Comparison of ENCODE assay signal across 17 mouse cellular contexts in the genomic region with DNA sequence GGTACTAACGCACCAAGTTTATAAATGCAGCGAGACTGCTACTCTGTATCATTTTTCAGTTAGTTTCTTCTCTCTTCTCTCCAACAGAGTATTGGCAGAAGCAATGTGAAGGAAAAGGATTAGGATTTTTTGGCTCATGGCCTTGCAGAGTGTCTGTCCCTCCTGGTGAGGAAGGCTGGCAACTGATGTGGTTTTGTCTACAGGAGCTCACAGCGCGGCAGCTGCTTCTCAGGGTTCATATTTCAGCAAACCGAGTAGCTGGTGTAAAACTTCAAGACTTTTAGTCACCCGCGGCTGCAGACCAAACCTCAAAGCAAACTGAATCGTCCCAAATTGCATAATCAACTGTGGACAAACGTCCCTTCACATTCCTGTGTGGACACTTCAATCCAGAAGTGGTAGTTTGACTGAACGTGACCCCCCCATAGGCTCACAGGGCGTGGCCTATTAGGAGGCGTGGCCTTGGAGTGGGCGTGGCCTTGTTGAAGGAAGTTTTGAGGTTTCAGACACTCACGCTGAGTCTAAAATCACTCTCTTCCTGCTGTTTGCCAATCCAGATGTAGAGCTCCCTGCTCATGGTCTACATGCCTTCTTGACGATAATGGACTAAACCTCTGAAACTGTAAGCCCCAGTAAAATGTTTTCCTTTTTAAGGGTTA.
DNase-seq lines count a peak whose midpoint lies in the region; ATAC-seq and TF ChIP-seq lines count a peak whose summit lies in the region.
"Had no signal": no experiment of that assay in that cellular context is flagged by ENCODE, and none has a peak within 500 bp of the region (broad histone marks: within the 10 kb centered on the region; RNA-seq: fewer than 3 reads in every experiment).

No protein-coding gene starts in this region.

- no peaks in the 10 kb centered on the region for H3K36me3 ChIP-seq in myocyte (ENCODE audit: control insufficient read depth, insufficient read depth)
- no peaks in the 10 kb centered on the region for H3K36me3 ChIP-seq in midbrain, embryonic 16.5 days (ENCODE audit: control insufficient read depth, insufficient read depth, low read length)
- H3K36me3 ChIP-seq: limb, embryonic 13.5 days; liver, embryonic 15.5 days; stomach, embryonic 15.5 days had no signal

- WGBS in midbrain, embryonic 16.5 days = 88% methylated on average over 15 of the region's 15 CpGs

- no peaks in the 10 kb centered on the region for H3K4me1 ChIP-seq in midbrain, embryonic 16.5 days (ENCODE audit: control insufficient read depth, insufficient read depth, low read length)
- H3K4me1 ChIP-seq: liver, embryonic 15.5 days had no signal

- H3K4me2 ChIP-seq in myocyte (ENCODE audit: low read depth) = peak overlapping the region; percentile 15
- H3K4me2 ChIP-seq in midbrain, embryonic 16.5 days (ENCODE audit: low read length) = no peak overlapping the region
- H3K4me2 ChIP-seq: limb, embryonic 13.5 days; liver, embryonic 15.5 days; stomach, embryonic 15.5 days had no signal

- intact Hi-C loops in heart, postnatal 25 days (cut with DNase I) = no loop called here

- no peak overlapping the region for H3ac ChIP-seq in myocyte (ENCODE audit: control insufficient read depth, insufficient read length)

- H3K9ac ChIP-seq in midbrain, embryonic 16.5 days (ENCODE audit: low read depth, low read length) = no peak overlapping the region
- H3K9ac ChIP-seq: limb, embryonic 13.5 days; liver, embryonic 15.5 days; stomach, embryonic 15.5 days had no signal

- no peak overlapping the region for H3K4me3 ChIP-seq in myocyte
- H3K4me3 ChIP-seq in midbrain, embryonic 16.5 days (ENCODE audit: low read depth, low read length) = no peak overlapping the region
- H3K4me3 ChIP-seq: left cerebral cortex, adult 2 months; limb, embryonic 13.5 days; liver, embryonic 15.5 days; stomach, embryonic 15.5 days had no signal

- H3K27me3 ChIP-seq in myocyte (ENCODE audit: control insufficient read depth, insufficient read depth, insufficient read length) = no peaks in the 10 kb centered on the region
- H3K27me3 ChIP-seq in midbrain, embryonic 16.5 days (ENCODE audit: control insufficient read depth, insufficient read depth, low read depth, low read length) = no peaks in the 10 kb centered on the region
- H3K27me3 ChIP-seq: limb, embryonic 13.5 days; liver, embryonic 15.5 days; stomach, embryonic 15.5 days had no signal

- H3K27ac ChIP-seq in midbrain, embryonic 16.5 days (ENCODE audit: low read length) = no peak overlapping the region
- H3K27ac ChIP-seq: kidney, postnatal 0 days; left cerebral cortex, adult 2 months; limb, embryonic 13.5 days; liver, embryonic 15.5 days; stomach, embryonic 15.5 days had no signal

- no peak for ATAC-seq in midbrain, embryonic 16.5 days
- ATAC-seq: hindbrain, embryonic 16.5 days; intestine, postnatal 0 days had no signal

- no peak for TF ChIP-seq POLR2A in myocyte (IDR thresholded peaks at IDR 0.05; ENCODE audit: insufficient read length, low read depth)

- H3K79me2 ChIP-seq in myocyte (ENCODE audit: control insufficient read depth, insufficient read depth) = no peaks in the 10 kb centered on the region

- H3K9me3 ChIP-seq in midbrain, embryonic 16.5 days (replicated peaks; ENCODE audit: control insufficient read depth, low read length, poor library complexity, severe bottlenecking) = peaks cover 3% of the 10 kb centered on the region; the same call in 1 of the 2 replicates
- H3K9me3 ChIP-seq: liver, embryonic 15.5 days; stomach, embryonic 15.5 days had no signal

- peak; percentile 5 to 9 for DNase-seq in heart, adult 18-20 months
- no peak for DNase-seq in heart, postnatal 25 days (ENCODE audit: low spot score)
- peak; percentile 45 for DNase-seq in R1 (ENCODE audit: low read depth, low spot score)
- peak; percentile 3 to 22 for DNase-seq in lung, adult 18-20 months
- no peak for DNase-seq in layer of hippocampus, adult 18-20 months (ENCODE audit: low spot score in 2 of 2)
- DNase-seq: adrenal gland, adult 2 months; midbrain, embryonic 14.5 days; spleen, adult 18-20 months had no signal

TF ChIP-seq in myocyte, 11 proteins besides CTCF, POLR2A, EP300 and RAD21:
- TF ChIP-seq CEBPB (IDR thresholded peaks at IDR 0.05; ENCODE audit: insufficient read depth, poor library complexity, severe bottlenecking) (peak; percentile 55; the same call in 1 of the 2 replicates), MYOG (IDR thresholded peaks at IDR 0.05; ENCODE audit: control insufficient read depth in 1 of 3, insufficient read depth in 1 of 3, insufficient read length in 2 of 3, low read depth in 2 of 3) (peak in 1 of 3 experiments; percentile 74), POLR2AphosphoS2 (IDR thresholded peaks at IDR 0.05; ENCODE audit: insufficient read length, low read depth) (no peak), MAX (IDR thresholded peaks at IDR 0.05; ENCODE audit: low read depth) (no peak), MYOD1 (IDR thresholded peaks at IDR 0.05; ENCODE audit: control insufficient read depth in 1 of 3, insufficient read length in 2 of 3, low read depth in 2 of 3) (peak in 2 of 3 experiments; percentile 38 to 54), USF1 (IDR thresholded peaks at IDR 0.05; ENCODE audit: low read depth) (no peak), SRF (IDR thresholded peaks at IDR 0.05; ENCODE audit: control insufficient read depth, insufficient read length, low read depth) (no peak), E2F4 (IDR thresholded peaks at IDR 0.05; ENCODE audit: insufficient read depth) (no peak), TCF12 (IDR thresholded peaks at IDR 0.05; ENCODE audit: insufficient read depth, poor library complexity, severe bottlenecking) (no peak)

Comparison
In these comparisons a context has a peak if more than half of its experiments do, and no peak if none do; other contexts are left out.
1. DNase-seq: peak in heart, adult 18-20 months (2 of 2), R1 (single experiment) and lung, adult 18-20 months (2 of 2); none in heart, postnatal 25 days (single experiment) and layer of hippocampus, adult 18-20 months (0 of 2).